Mouse (Mus musculus) stomach, embryonic 15.5 days (tissue): Measurements from ENCODE around the gene Satb2. TPM values are rescaled to one million over a fixed set of nuclear protein-coding genes. Genes with fewer than 3 reads are reported as not detected.

ENCODE experiments used
- ATAC-seq: fragments of 200-750 bp; cut with Nextera tagmentation; 2 replicates; pipeline ENCODE4 v1.8.0; 2017; ENCODE audit warnings: low read depth, moderate number of reproducible peaks, moderate TSS enrichment; ENCODE audit not compliant: insufficient read depth, low FRiP score
- H3K27ac ChIP-seq: fragments of 300-500 bp; sonication (generic); 2 replicates; pipeline ENCODE4 v1.5.1; 2015; ENCODE audit warnings: mild to moderate bottlenecking, inconsistent platforms
- H3K27me3 ChIP-seq: fragments of 300-500 bp; sonication (generic); replicated peaks from 2 replicates; pipeline ENCODE4 v1.6.1; 2015; ENCODE audit warnings: inconsistent platforms
- H3K36me3 ChIP-seq: fragments of 300-500 bp; sonication (generic); 2 replicates; pipeline ENCODE4 v1.6.1; 2015; ENCODE audit warnings: inconsistent platforms
- H3K4me1 ChIP-seq: fragments of 300-500 bp; sonication (generic); 2 replicates; pipeline ENCODE4 v1.6.1; 2015; ENCODE audit warnings: inconsistent platforms
- H3K4me2 ChIP-seq: fragments of 300-500 bp; sonication (generic); 2 replicates; pipeline ENCODE4 v1.6.1; 2015; ENCODE audit warnings: mild to moderate bottlenecking, inconsistent platforms
- H3K4me3 ChIP-seq: fragments of 300-500 bp; sonication (generic); replicated peaks from 2 replicates; pipeline ENCODE4 v1.5.1; 2015; ENCODE audit warnings: inconsistent platforms
- H3K9ac ChIP-seq: fragments of 300-500 bp; sonication (generic); 2 replicates; pipeline ENCODE4 v1.6.1; 2015; ENCODE audit warnings: inconsistent platforms
- H3K9me3 ChIP-seq: fragments of 300-500 bp; sonication (generic); 2 replicates; pipeline ENCODE4 v1.6.1; 2016; ENCODE audit warnings: inconsistent platforms
- whole genome bisulfite sequencing: fragments of 180-500 bp; shearing (Covaris S2); methylation state at CpG from one replicate; pipeline ENCODE4 v1.1.7; 2015; 5-methylcytosine and 5-hydroxymethylcytosine counted together
- polyA plus RNA-seq: library from polyadenylated mRNA; unstranded; fragments of >200 nt; fragmentation: Nextera tagmentation; extraction: Ambion mirVana; gene quantifications from 2 replicates; pipeline ENCODE4 v1.2.1, GENCODE M21; 2015

The Satb2 gene
- polyA plus RNA-seq, 1 experiment from 2014 or later = 0.81 TPM

GRCm38 (mm10) chr1:56955055-56955738 lies 23.3 kb downstream of the Satb2 start:
- no peaks in the 10 kb centered on the region for H3K4me1 ChIP-seq
- no peaks in the 10 kb centered on the region for H3K9me3 ChIP-seq
- H3K4me2 ChIP-seq = no peak overlapping the region
- H3K36me3 ChIP-seq = no peaks in the 10 kb centered on the region
- H3K9ac ChIP-seq = no peak overlapping the region
- H3K27ac ChIP-seq = no peak overlapping the region
- no peaks in the 10 kb centered on the region for H3K27me3 ChIP-seq
- WGBS = 62% methylated on average over 14 of the region's 14 CpGs
- H3K4me3 ChIP-seq = no peak overlapping the region
- no peak for ATAC-seq

- no peak for ATAC-seq
- Histone ChIP-seq H3K4me3 (no peak overlapping the region), H3K36me3 (no peaks in the 10 kb centered on the region), H3K9ac (no peak overlapping the region), H3K4me1 (no peaks in the 10 kb centered on the region), H3K27ac (no peak overlapping the region), H3K4me2 (no peak overlapping the region), H3K9me3 (no peaks in the 10 kb centered on the region), H3K27me3 (no peaks in the 10 kb centered on the region)
- WGBS = 58% methylated on average over 2 of the region's 2 CpGs
These were observed 24.9 kb downstream of the Satb2 start for GRCm38 (mm10) chr1:56953538-56953937.

- Histone ChIP-seq H3K27ac (no peak overlapping the region), H3K27me3 (no peaks in the 10 kb centered on the region), H3K4me3 (no peak overlapping the region), H3K9ac (no peak overlapping the region), H3K4me2 (no peak overlapping the region), H3K9me3 (no peaks in the 10 kb centered on the region), H3K4me1 (no peaks in the 10 kb centered on the region), H3K36me3 (no peaks in the 10 kb centered on the region)
- 75% methylated on average over 4 of the region's 4 CpGs for WGBS
- ATAC-seq = no peak
These were observed 26.5 kb downstream of the Satb2 start for GRCm38 (mm10) chr1:56951980-56952379.

GRCm38 (mm10) chr1:56951525-56951924 lies 26.9 kb downstream of the Satb2 start:
- Histone ChIP-seq H3K36me3 (no peaks in the 10 kb centered on the region), H3K27me3 (no peaks in the 10 kb centered on the region), H3K27ac (no peak overlapping the region), H3K4me3 (no peak overlapping the region), H3K9me3 (no peaks in the 10 kb centered on the region), H3K4me1 (no peaks in the 10 kb centered on the region), H3K4me2 (no peak overlapping the region), H3K9ac (no peak overlapping the region)
- no peak for ATAC-seq
- WGBS = 69% methylated on average over 6 of the region's 6 CpGs

GRCm38 (mm10) chr1:56939432-56939831 lies 39.0 kb downstream of the Satb2 start:
- 83% methylated on average over 4 of the region's 4 CpGs for WGBS
- no peak overlapping the region for H3K4me3 ChIP-seq
- H3K4me2 ChIP-seq = no peak overlapping the region
- H3K27ac ChIP-seq = no peak overlapping the region
- H3K9me3 ChIP-seq = no peaks in the 10 kb centered on the region
- H3K27me3 ChIP-seq = no peaks in the 10 kb centered on the region
- no peak for ATAC-seq
- no peak overlapping the region for H3K9ac ChIP-seq
- H3K4me1 ChIP-seq = no peaks in the 10 kb centered on the region
- no peaks in the 10 kb centered on the region for H3K36me3 ChIP-seq

- Histone ChIP-seq H3K27ac (no peak overlapping the region), H3K9ac (no peak overlapping the region), H3K4me2 (no peak overlapping the region), H3K4me3 (no peak overlapping the region), H3K36me3 (no peaks in the 10 kb centered on the region), H3K27me3 (no peaks in the 10 kb centered on the region), H3K9me3 (no peaks in the 10 kb centered on the region), H3K4me1 (no peaks in the 10 kb centered on the region)
- ATAC-seq = no peak
- WGBS = 82% methylated on average over 3 of the region's 3 CpGs
These were observed 40.0 kb downstream of the Satb2 start for GRCm38 (mm10) chr1:56938432-56938831.

- ATAC-seq = no peak
- no peak overlapping the region for H3K27ac ChIP-seq
- no peaks in the 10 kb centered on the region for H3K9me3 ChIP-seq
- 82% methylated on average over 3 of the region's 3 CpGs for WGBS
- no peak overlapping the region for H3K4me2 ChIP-seq
- H3K9ac ChIP-seq = no peak overlapping the region
- no peaks in the 10 kb centered on the region for H3K36me3 ChIP-seq
- no peaks in the 10 kb centered on the region for H3K4me1 ChIP-seq
- H3K4me3 ChIP-seq = no peak overlapping the region
- H3K27me3 ChIP-seq = no peaks in the 10 kb centered on the region
These were observed 41.9 kb downstream of the Satb2 start for GRCm38 (mm10) chr1:56936554-56936953.

GRCm38 (mm10) chr1:56933821-56934220 lies 44.6 kb downstream of the Satb2 start:
- WGBS = 46% methylated on average over 9 of the region's 9 CpGs
- no peak for ATAC-seq

GRCm38 (mm10) chr1:56930096-56930495 lies 48.4 kb downstream of the Satb2 start:
- H3K4me2 ChIP-seq = no peak overlapping the region
- 87% methylated on average over 4 of the region's 4 CpGs for WGBS
- H3K27me3 ChIP-seq = no peaks in the 10 kb centered on the region
- ATAC-seq = no peak
- H3K9ac ChIP-seq = no peak overlapping the region
- H3K9me3 ChIP-seq = no peaks in the 10 kb centered on the region
- no peaks in the 10 kb centered on the region for H3K4me1 ChIP-seq
- H3K4me3 ChIP-seq = no peak overlapping the region
- H3K27ac ChIP-seq = no peak overlapping the region
- H3K36me3 ChIP-seq = no peaks in the 10 kb centered on the region

More at GRCm38 (mm10) chr1:56933821-56934220, 44.6 kb downstream of the Satb2 start:
- Histone ChIP-seq H3K9me3 (no peaks in the 10 kb centered on the region), H3K4me2 (no peak overlapping the region), H3K36me3 (no peaks in the 10 kb centered on the region), H3K4me1 (no peaks in the 10 kb centered on the region), H3K9ac (no peak overlapping the region), H3K27ac (no peak overlapping the region), H3K27me3 (no peaks in the 10 kb centered on the region), H3K4me3 (no peak overlapping the region)

- Histone ChIP-seq H3K9ac (no peak overlapping the region), H3K4me2 (no peak overlapping the region), H3K9me3 (no peaks in the 10 kb centered on the region), H3K4me1 (no peaks in the 10 kb centered on the region), H3K27me3 (no peaks in the 10 kb centered on the region), H3K4me3 (no peak overlapping the region), H3K27ac (no peak overlapping the region), H3K36me3 (no peaks in the 10 kb centered on the region)
- no peak for ATAC-seq
- WGBS = 62% methylated on average over 9 of the region's 9 CpGs
These were observed 49.7 kb downstream of the Satb2 start for GRCm38 (mm10) chr1:56928731-56929130.

GRCm38 (mm10) chr1:56920472-56920871 lies 58.0 kb downstream of the Satb2 start:
- WGBS = 87% methylated on average over 8 of the region's 8 CpGs
- no peak for ATAC-seq
- H3K9ac ChIP-seq = no peak overlapping the region
- no peak overlapping the region for H3K4me3 ChIP-seq
- no peaks in the 10 kb centered on the region for H3K27me3 ChIP-seq
- H3K4me2 ChIP-seq = no peak overlapping the region
- no peaks in the 10 kb centered on the region for H3K4me1 ChIP-seq
- H3K36me3 ChIP-seq = no peaks in the 10 kb centered on the region
- no peak overlapping the region for H3K27ac ChIP-seq
- H3K9me3 ChIP-seq = no peaks in the 10 kb centered on the region

GRCm38 (mm10) chr1:56914279-56914678 lies 64.2 kb downstream of the Satb2 start:
- H3K9ac ChIP-seq = no peak overlapping the region
- H3K4me2 ChIP-seq = no peak overlapping the region
- no peak overlapping the region for H3K4me3 ChIP-seq
- H3K27me3 ChIP-seq = no peaks in the 10 kb centered on the region
- H3K27ac ChIP-seq = no peak overlapping the region
- H3K36me3 ChIP-seq = no peaks in the 10 kb centered on the region
- no peak for ATAC-seq
- no peaks in the 10 kb centered on the region for H3K9me3 ChIP-seq
- H3K4me1 ChIP-seq = no peaks in the 10 kb centered on the region
- 86% methylated on average over 6 of the region's 6 CpGs for WGBS
